1 mouse cellular context compared by ENCODE assay signal in the genomic region with DNA sequence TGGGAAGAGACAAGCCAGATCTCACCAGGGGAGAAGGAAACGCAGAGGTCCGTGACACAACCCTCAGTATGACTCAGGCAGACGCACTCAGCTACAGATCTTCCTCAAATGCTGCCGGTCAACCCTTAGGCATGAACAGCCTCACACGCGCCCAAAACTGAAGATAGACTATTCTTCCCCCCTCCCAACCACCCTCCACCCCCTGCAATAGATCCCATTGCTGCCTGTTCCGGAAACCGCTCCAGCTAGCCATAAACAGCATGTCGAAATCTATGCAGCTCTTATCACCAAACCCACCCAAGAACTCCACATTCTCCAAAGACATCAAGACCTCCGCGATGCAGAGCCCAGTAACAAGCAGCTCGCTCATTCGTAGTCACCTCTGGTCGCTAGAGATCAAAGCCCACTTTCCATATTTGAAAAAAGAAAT.
A peak's percentile ranks its signal among the peaks of the same experiment; 100 is the strongest.
TF ChIP-seq lines count a peak whose summit lies in the region.

No protein-coding gene starts in this region.

TF ChIP-seq in CH12.LX, 34 proteins besides CTCF, POLR2A, EP300 and RAD21 (continued from another document):
- TF ChIP-seq MXI1 (IDR thresholded peaks at IDR 0.05; ENCODE audit: low read depth, low read length), result peak; percentile 64; the same call in 1 of the 2 replicates
- no peak for TF ChIP-seq SMC3 (IDR thresholded peaks at IDR 0.05; ENCODE audit: low read depth, low read length)
- peak; percentile 47; the same call in 1 of the 2 replicates for TF ChIP-seq IRF4 (IDR thresholded peaks at IDR 0.05; ENCODE audit: low read depth, low read length)
